Mouse (Mus musculus): ENCODE data around the gene Arhgap24. TPM values are rescaled to one million over a fixed set of nuclear protein-coding genes. Genes with fewer than 3 reads are reported as not detected.

Gene Arhgap24
- polyA plus RNA-seq, 1 experiment from 2014 or later = 13.0 TPM

DNA sequence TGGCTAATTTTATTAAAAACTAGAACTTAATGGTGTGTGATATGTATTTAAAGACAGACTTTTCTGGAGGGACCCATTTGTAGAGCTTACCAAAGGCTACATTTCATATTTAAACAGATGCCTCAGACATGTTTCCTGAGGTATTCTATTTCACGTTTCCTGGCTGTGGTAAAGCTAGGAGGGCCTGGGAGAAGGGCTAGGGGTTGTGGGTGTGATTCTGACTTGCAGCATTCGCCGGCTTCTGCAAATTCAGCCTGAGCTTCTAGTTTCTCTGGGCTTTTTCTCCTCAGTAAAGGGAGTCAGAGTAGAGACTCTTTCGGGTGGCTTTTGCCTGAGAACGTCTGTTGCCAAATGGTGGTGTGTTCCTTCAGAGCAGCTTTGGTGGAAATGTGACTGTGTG is 10.4 kb downstream of the Arhgap24 start:
- Histone ChIP-seq H3K4me1 (ENCODE audit: control insufficient read depth, insufficient read depth, low read length) (no peaks in the 10 kb centered on the region; the same call in 1 of the 2 replicates), H3K27me3 (ENCODE audit: control insufficient read depth, insufficient read depth, low read length) (no peaks in the 10 kb centered on the region), H3K4me3 (ENCODE audit: low read depth, low read length) (no peak overlapping the region), H3K9ac (ENCODE audit: low read length) (no peak overlapping the region), H3K4me2 (ENCODE audit: low read depth, severe bottlenecking) (no peak overlapping the region), H3K36me3 (ENCODE audit: control insufficient read depth, insufficient read depth, low read length) (no peaks in the 10 kb centered on the region), H3K9me3 (ENCODE audit: control insufficient read depth, low read length) (no peaks in the 10 kb centered on the region), H3K27ac (replicated peaks; ENCODE audit: low read depth, low read length) (no peak overlapping the region)
- 82% methylated on average over 5 of the region's 5 CpGs for WGBS
- ATAC-seq (ENCODE audit: insufficient number of reproducible peaks, low FRiP score, low TSS enrichment, low read depth) = no peak
- no peak for DNase-seq (ENCODE audit: low spot score)

DNA sequence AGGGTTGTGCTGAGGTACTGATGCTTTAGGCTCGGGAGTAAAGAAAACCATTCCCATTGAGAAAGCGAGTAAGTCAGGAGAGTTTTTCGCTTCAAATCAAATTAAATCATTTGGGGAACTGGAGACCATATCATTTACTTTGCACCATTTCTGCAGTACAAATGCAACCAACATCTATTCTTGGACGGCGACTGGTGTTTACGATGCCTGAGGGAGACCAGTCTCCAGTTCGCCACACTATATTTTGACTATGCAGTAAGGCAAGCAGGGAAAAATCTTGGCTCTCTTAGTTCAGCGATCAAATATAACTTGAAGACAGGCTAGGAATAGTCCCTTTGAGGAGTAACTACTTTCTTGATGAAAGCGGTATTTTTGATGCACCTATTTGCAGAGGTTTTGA is 11.0 kb downstream of the Arhgap24 start:
- H3K27ac ChIP-seq (replicated peaks; ENCODE audit: low read depth, low read length) = no peak overlapping the region
- H3K27me3 ChIP-seq (ENCODE audit: control insufficient read depth, insufficient read depth, low read length) = no peaks in the 10 kb centered on the region
- H3K36me3 ChIP-seq (ENCODE audit: control insufficient read depth, insufficient read depth, low read length) = no peaks in the 10 kb centered on the region
- H3K4me2 ChIP-seq (ENCODE audit: low read depth, severe bottlenecking) = no peak overlapping the region
- 78% methylated on average over 9 of the region's 9 CpGs for WGBS
- H3K4me3 ChIP-seq (ENCODE audit: low read depth, low read length) = no peak overlapping the region
- H3K9ac ChIP-seq (ENCODE audit: low read length) = no peak overlapping the region
- ATAC-seq (ENCODE audit: insufficient number of reproducible peaks, low FRiP score, low TSS enrichment, low read depth) (no peak), DNase-seq (ENCODE audit: low spot score) (no peak)
- peaks cover 1% of the 10 kb centered on the region; the same call in 1 of the 2 replicates for H3K4me1 ChIP-seq (ENCODE audit: control insufficient read depth, insufficient read depth, low read length)
- no peaks in the 10 kb centered on the region for H3K9me3 ChIP-seq (ENCODE audit: control insufficient read depth, low read length)

DNA sequence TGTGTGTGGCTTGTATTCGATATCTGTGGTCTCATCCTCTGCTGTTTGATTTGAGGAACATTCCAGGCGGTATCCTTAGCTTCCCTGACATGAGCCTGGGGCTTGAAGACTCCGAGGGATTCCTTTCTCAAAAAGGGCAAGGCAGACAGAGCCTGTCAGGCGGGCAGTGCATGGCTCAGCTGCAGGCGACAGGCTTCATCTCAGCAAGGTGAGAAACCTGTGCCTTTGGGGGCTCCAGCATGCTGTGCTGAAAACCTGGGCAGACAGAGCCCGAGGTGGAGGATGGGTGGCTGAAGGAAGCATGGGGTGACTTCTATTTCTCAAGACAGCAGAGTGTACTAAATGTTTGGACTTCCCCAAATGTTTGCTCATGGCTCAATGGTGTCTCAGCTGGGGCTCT is 13.6 kb downstream of the Arhgap24 start:
- 65% methylated on average over 6 of the region's 6 CpGs for WGBS
- Histone ChIP-seq H3K27ac (replicated peaks; ENCODE audit: low read depth, low read length) (no peak overlapping the region), H3K9me3 (ENCODE audit: control insufficient read depth, low read length) (no peaks in the 10 kb centered on the region), H3K4me3 (ENCODE audit: low read depth, low read length) (no peak overlapping the region), H3K9ac (ENCODE audit: low read length) (no peak overlapping the region), H3K4me2 (ENCODE audit: low read depth, severe bottlenecking) (no peak overlapping the region), H3K27me3 (ENCODE audit: control insufficient read depth, insufficient read depth, low read length) (no peaks in the 10 kb centered on the region), H3K4me1 (ENCODE audit: control insufficient read depth, insufficient read depth, low read length) (peaks cover 2% of the 10 kb centered on the region; the same call in 1 of the 2 replicates), H3K36me3 (ENCODE audit: control insufficient read depth, insufficient read depth, low read length) (no peaks in the 10 kb centered on the region)
- no peak for ATAC-seq (ENCODE audit: insufficient number of reproducible peaks, low FRiP score, low TSS enrichment, low read depth)
- no peak for DNase-seq (ENCODE audit: low spot score)

DNA sequence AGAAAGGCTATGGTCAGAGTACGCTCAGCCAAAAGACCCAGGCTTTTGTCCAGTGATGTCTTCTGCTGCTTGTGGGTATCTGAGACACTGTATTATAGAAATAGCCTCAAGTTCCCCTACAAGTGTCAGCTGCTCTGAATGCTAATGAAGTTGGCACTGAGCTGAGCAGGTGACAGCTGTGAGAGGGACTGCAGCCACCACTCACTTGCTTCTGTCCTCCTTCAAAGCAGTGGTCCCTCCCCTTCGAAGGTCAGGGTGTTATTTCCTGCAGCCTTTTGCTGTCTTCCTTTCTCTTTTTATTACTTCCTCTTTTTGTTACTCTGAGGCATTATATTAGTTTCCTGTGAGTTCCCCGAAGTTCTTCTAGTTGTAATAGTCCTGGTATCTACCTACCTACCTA is 16.0 kb downstream of the Arhgap24 start:
- Histone ChIP-seq H3K4me2 (ENCODE audit: low read depth, severe bottlenecking) (no peak overlapping the region), H3K4me3 (ENCODE audit: low read depth, low read length) (no peak overlapping the region), H3K9me3 (ENCODE audit: control insufficient read depth, low read length) (no peaks in the 10 kb centered on the region), H3K36me3 (ENCODE audit: control insufficient read depth, insufficient read depth, low read length) (no peaks in the 10 kb centered on the region), H3K4me1 (ENCODE audit: control insufficient read depth, insufficient read depth, low read length) (peaks cover 2% of the 10 kb centered on the region; the same call in 1 of the 2 replicates), H3K27ac (replicated peaks; ENCODE audit: low read depth, low read length) (no peak overlapping the region), H3K27me3 (ENCODE audit: control insufficient read depth, insufficient read depth, low read length) (no peaks in the 10 kb centered on the region), H3K9ac (ENCODE audit: low read length) (no peak overlapping the region)
- DNase-seq (ENCODE audit: low spot score) (no peak), ATAC-seq (ENCODE audit: insufficient number of reproducible peaks, low FRiP score, low TSS enrichment, low read depth) (no peak)
- 58% methylated on average over 3 of the region's 3 CpGs for whole genome bisulfite sequencing

DNA sequence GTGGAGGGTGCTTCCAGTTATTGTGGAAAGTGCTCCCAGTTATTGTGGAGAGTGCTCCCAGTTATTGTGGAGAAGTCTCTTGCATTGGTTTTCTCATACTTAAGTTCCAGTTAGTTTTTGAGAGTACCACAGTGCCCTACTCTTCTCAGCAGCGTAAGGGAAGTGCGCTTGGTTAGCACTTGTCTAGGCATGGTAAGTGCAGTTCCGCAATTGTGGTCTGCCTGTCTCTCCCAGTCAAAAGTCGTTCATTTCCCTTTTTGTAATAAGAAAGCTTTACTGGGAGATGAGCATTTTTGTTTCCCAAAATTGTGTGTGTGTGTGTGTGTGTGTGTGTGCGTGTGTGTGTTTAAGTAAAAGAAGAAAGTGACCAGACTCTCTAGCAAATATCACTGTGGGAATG is 17.6 kb downstream of the Arhgap24 start:
- 0 out of 2 replicates have a peak, but pooled peaks cover 2% of the 10 kb centered on the region for H3K4me1 ChIP-seq (ENCODE audit: control insufficient read depth, insufficient read depth, low read length)
- no peak overlapping the region for H3K4me2 ChIP-seq (ENCODE audit: low read depth, severe bottlenecking)
- no peaks in the 10 kb centered on the region for H3K36me3 ChIP-seq (ENCODE audit: control insufficient read depth, insufficient read depth, low read length)
- H3K9ac ChIP-seq (ENCODE audit: low read length) = no peak overlapping the region
- DNase-seq (ENCODE audit: low spot score) = no peak
- no peak overlapping the region for H3K4me3 ChIP-seq (ENCODE audit: low read depth, low read length)
- H3K27me3 ChIP-seq (ENCODE audit: control insufficient read depth, insufficient read depth, low read length) = no peaks in the 10 kb centered on the region
- no peak overlapping the region for H3K27ac ChIP-seq (replicated peaks; ENCODE audit: low read depth, low read length)
- ATAC-seq (ENCODE audit: insufficient number of reproducible peaks, low FRiP score, low TSS enrichment, low read depth) = no peak
- no peaks in the 10 kb centered on the region for H3K9me3 ChIP-seq (ENCODE audit: control insufficient read depth, low read length)
- WGBS = 91% methylated on average over 5 of the region's 5 CpGs

DNA sequence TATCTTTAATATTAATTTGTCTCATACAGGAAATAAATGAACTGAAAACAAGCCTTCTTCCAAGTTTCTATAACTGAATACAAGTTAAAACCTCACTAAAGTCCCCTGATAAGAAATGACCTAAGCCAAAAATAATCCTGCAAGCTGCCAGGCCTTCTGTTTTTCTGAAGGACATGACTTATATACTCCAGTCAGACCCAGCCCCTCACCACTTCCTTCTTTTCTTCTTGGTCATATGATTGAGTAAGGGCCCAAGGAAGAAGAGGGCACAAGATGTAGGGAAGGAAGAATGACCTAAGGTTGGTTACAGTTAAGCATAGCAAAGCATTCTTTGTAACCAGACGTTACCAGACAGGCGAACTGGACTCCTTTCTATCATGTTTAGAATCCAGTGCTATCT is 21.1 kb downstream of the Arhgap24 start:
- no peak for ATAC-seq (ENCODE audit: insufficient number of reproducible peaks, low FRiP score, low TSS enrichment, low read depth)
- Histone ChIP-seq H3K27me3 (ENCODE audit: control insufficient read depth, insufficient read depth, low read length) (no peaks in the 10 kb centered on the region), H3K4me3 (ENCODE audit: low read depth, low read length) (no peak overlapping the region), H3K36me3 (ENCODE audit: control insufficient read depth, insufficient read depth, low read length) (no peaks in the 10 kb centered on the region), H3K9me3 (ENCODE audit: control insufficient read depth, low read length) (no peaks in the 10 kb centered on the region), H3K4me2 (ENCODE audit: low read depth, severe bottlenecking) (no peak overlapping the region), H3K4me1 (ENCODE audit: control insufficient read depth, insufficient read depth, low read length) (no peaks in the 10 kb centered on the region), H3K27ac (replicated peaks; ENCODE audit: low read depth, low read length) (no peak overlapping the region), H3K9ac (ENCODE audit: low read length) (no peak overlapping the region)
- WGBS = 90% methylated on average over 2 of the region's 2 CpGs
- no peak for DNase-seq (ENCODE audit: low spot score)

DNA sequence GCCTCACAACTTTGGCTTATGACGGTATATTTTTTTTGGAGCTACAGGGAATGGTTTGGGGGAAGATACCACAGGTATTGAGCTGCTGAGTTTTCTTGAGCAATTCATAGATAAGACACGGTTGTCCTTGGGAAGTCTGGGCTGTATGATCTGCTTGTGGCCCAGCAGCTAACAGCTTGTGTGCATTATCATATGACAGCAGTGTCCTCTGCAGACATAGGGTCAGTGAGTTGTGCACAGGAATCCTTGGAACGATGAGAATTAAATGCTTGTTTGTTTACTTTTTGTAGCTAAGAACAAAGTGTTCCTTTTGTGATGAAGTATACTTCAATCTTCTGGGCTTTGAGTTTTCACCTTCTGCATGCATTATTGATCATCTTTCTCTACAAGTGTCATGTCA is 21.9 kb downstream of the Arhgap24 start:
- Histone ChIP-seq H3K9me3 (ENCODE audit: control insufficient read depth, low read length) (no peaks in the 10 kb centered on the region), H3K4me1 (ENCODE audit: control insufficient read depth, insufficient read depth, low read length) (no peaks in the 10 kb centered on the region), H3K27ac (replicated peaks; ENCODE audit: low read depth, low read length) (no peak overlapping the region), H3K36me3 (ENCODE audit: control insufficient read depth, insufficient read depth, low read length) (no peaks in the 10 kb centered on the region), H3K4me2 (ENCODE audit: low read depth, severe bottlenecking) (no peak overlapping the region), H3K9ac (ENCODE audit: low read length) (no peak overlapping the region), H3K27me3 (ENCODE audit: control insufficient read depth, insufficient read depth, low read length) (no peaks in the 10 kb centered on the region), H3K4me3 (ENCODE audit: low read depth, low read length) (no peak overlapping the region)
- no peak for ATAC-seq (ENCODE audit: insufficient number of reproducible peaks, low FRiP score, low TSS enrichment, low read depth)
- WGBS = 85% methylated on average over 3 of the region's 3 CpGs
- no peak for DNase-seq (ENCODE audit: low spot score)

DNA sequence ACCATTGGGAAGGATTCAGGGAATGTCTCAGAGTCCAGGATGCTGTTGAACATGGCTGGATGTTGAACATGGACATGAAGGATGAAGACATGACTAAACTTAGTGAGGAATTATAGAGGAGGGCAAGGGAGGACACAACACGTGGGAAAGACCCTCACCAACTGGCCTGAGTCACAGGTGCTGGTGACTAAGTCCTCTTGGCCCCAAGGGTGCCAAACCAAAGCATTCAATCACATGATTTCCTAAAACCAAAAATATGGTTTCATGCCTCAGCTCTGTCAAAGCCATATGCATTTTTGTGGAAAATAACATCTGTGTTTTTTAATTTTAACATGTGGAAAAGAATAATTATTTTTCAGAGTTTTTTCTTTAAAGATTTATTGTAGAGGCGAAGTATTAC is 22.7 kb downstream of the Arhgap24 start:
- Histone ChIP-seq H3K4me3 (ENCODE audit: low read depth, low read length) (no peak overlapping the region), H3K4me1 (ENCODE audit: control insufficient read depth, insufficient read depth, low read length) (no peaks in the 10 kb centered on the region), H3K4me2 (ENCODE audit: low read depth, severe bottlenecking) (no peak overlapping the region), H3K27ac (replicated peaks; ENCODE audit: low read depth, low read length) (no peak overlapping the region), H3K9me3 (ENCODE audit: control insufficient read depth, low read length) (no peaks in the 10 kb centered on the region), H3K27me3 (ENCODE audit: control insufficient read depth, insufficient read depth, low read length) (no peaks in the 10 kb centered on the region), H3K36me3 (ENCODE audit: control insufficient read depth, insufficient read depth, low read length) (no peaks in the 10 kb centered on the region), H3K9ac (ENCODE audit: low read length) (no peak overlapping the region)
- 82% methylated on average over 2 of the region's 2 CpGs for WGBS
- DNase-seq (ENCODE audit: low spot score) = no peak
- no peak for ATAC-seq (ENCODE audit: insufficient number of reproducible peaks, low FRiP score, low TSS enrichment, low read depth)

DNA sequence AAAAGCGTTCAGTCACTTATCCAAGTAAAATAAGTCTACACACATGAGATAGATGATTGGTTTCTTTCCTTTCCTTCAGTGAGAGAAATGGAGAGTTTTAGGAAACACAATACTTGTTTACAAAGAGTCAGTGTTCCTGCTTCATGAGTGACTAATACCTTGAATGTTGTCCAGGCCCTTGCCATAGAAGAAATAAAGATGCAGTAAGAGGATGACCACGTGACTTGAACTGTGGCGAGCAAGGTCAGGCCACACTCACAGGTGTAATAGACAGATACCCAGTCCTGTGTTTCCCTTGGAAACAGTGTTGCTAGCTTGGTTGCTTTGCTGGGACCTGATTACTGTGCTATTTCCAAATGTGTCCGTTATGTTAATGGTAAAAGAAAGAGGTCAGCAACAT is 23.4 kb downstream of the Arhgap24 start:
- no peak for ATAC-seq (ENCODE audit: insufficient number of reproducible peaks, low FRiP score, low TSS enrichment, low read depth)
- no peak for DNase-seq (ENCODE audit: low spot score)
- H3K4me2 ChIP-seq (ENCODE audit: low read depth, severe bottlenecking) = no peak overlapping the region
- no peak overlapping the region for H3K9ac ChIP-seq (ENCODE audit: low read length)
- H3K36me3 ChIP-seq (ENCODE audit: control insufficient read depth, insufficient read depth, low read length) = no peaks in the 10 kb centered on the region
- no peaks in the 10 kb centered on the region for H3K27me3 ChIP-seq (ENCODE audit: control insufficient read depth, insufficient read depth, low read length)
- no peak overlapping the region for H3K27ac ChIP-seq (replicated peaks; ENCODE audit: low read depth, low read length)
- no peaks in the 10 kb centered on the region for H3K9me3 ChIP-seq (ENCODE audit: control insufficient read depth, low read length)
- no peaks in the 10 kb centered on the region for H3K4me1 ChIP-seq (ENCODE audit: control insufficient read depth, insufficient read depth, low read length)
- H3K4me3 ChIP-seq (ENCODE audit: low read depth, low read length) = no peak overlapping the region
- 92% methylated on average over 4 of the region's 4 CpGs for WGBS
